Mouse (Mus musculus) E14TG2a.4 (cell line): ENCODE results near the gene Sox5.

Experiments
- H3K27me3 ChIP-seq: 2 replicates; pipeline ENCODE4 v1.6.1; 2014; ENCODE audit warnings: low read length, control low read depth; ENCODE audit not compliant: insufficient read depth
- H3K36me3 ChIP-seq: 2 replicates; pipeline ENCODE4 v1.6.1; 2014; ENCODE audit warnings: low read length, control low read depth; ENCODE audit not compliant: insufficient read depth
- H3K4me1 ChIP-seq: replicated peaks from 2 replicates; pipeline ENCODE4 v1.6.1; 2014; ENCODE audit warnings: low read depth, low read length, control low read depth
- H3K4me3 ChIP-seq: replicated peaks from 2 replicates; pipeline ENCODE4 v1.5.1; 2014; ENCODE audit warnings: mild to moderate bottlenecking, low read length
- H3K9me3 ChIP-seq: 2 replicates; pipeline ENCODE4 v1.6.1; 2014; ENCODE audit warnings: low read length, control low read depth
- CTCF ChIP-seq: conservative IDR thresholded peaks from 2 replicates; pipeline ENCODE4 v1.5.1; 2014; ENCODE audit warnings: low read length
- NANOG ChIP-seq: IDR thresholded peaks from 2 replicates; pipeline ENCODE4 v1.6.1; 2014; ENCODE audit warnings: borderline replicate concordance, low read length, mixed read lengths
- POU5F1 ChIP-seq: IDR thresholded peaks from 2 replicates; pipeline ENCODE4 v1.6.1; 2014; ENCODE audit warnings: low read length, borderline replicate concordance

The Sox5 gene

GRCm38 (mm10) chr6:143948071-143948470 lies 833.7 kb downstream of the Sox5 start:
- Histone ChIP-seq H3K4me1 (peaks cover 11% of the 10 kb centered on the region), H3K27me3 (no peaks in the 10 kb centered on the region), H3K36me3 (no peaks in the 10 kb centered on the region), H3K4me3 (no peak overlapping the region), H3K9me3 (peaks cover 1% of the 10 kb centered on the region)
- TF ChIP-seq CTCF, result no peak
- no peak for TF ChIP-seq NANOG
- no peak for TF ChIP-seq POU5F1

DNA sequence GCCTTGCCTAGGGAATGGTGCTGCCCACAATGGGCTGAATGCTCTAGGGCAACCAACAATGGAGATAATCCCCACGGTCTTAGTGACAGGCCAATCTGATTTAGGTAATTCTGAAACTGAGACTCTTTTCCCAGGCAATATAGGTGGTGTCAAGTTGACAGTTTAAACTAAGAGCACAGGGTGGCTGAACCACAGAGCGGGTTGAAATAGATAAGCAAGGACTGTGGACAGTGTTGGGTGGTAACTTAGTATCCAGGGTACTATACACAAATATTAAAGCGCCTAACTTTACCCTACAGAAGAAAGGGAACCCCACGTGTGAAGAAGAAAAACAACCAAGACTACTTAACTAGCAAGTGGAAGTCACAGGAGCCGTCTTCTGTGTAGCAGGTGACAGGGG lies 838.7 kb downstream of the Sox5 start:
- no peak for TF ChIP-seq POU5F1
- peaks cover 5% of the 10 kb centered on the region for H3K9me3 ChIP-seq
- no peaks in the 10 kb centered on the region for H3K36me3 ChIP-seq
- no peak overlapping the region for H3K4me3 ChIP-seq
- peaks cover 18% of the 10 kb centered on the region for H3K4me1 ChIP-seq
- no peaks in the 10 kb centered on the region for H3K27me3 ChIP-seq

- no peak overlapping the region for H3K4me3 ChIP-seq
- peaks cover 5% of the 10 kb centered on the region for H3K9me3 ChIP-seq
- H3K4me1 ChIP-seq, result peaks cover 18% of the 10 kb centered on the region
- no peaks in the 10 kb centered on the region for H3K27me3 ChIP-seq
- TF ChIP-seq CTCF, result no peak
- peak; percentile 38; the same call in 1 of the 2 replicates for TF ChIP-seq NANOG
- H3K36me3 ChIP-seq, result no peaks in the 10 kb centered on the region
Measured at GRCm38 (mm10) chr6:143941291-143941785, 840.4 kb downstream of the Sox5 start.

- Histone ChIP-seq H3K27me3 (no peaks in the 10 kb centered on the region), H3K4me3 (no peak overlapping the region), H3K36me3 (no peaks in the 10 kb centered on the region), H3K9me3 (no peaks in the 10 kb centered on the region), H3K4me1 (no peaks in the 10 kb centered on the region)
- TF ChIP-seq POU5F1 (no peak), CTCF (no peak), NANOG (no peak)
Measured at GRCm38 (mm10) chr6:143923146-143923545, 858.6 kb downstream of the Sox5 start.

DNA sequence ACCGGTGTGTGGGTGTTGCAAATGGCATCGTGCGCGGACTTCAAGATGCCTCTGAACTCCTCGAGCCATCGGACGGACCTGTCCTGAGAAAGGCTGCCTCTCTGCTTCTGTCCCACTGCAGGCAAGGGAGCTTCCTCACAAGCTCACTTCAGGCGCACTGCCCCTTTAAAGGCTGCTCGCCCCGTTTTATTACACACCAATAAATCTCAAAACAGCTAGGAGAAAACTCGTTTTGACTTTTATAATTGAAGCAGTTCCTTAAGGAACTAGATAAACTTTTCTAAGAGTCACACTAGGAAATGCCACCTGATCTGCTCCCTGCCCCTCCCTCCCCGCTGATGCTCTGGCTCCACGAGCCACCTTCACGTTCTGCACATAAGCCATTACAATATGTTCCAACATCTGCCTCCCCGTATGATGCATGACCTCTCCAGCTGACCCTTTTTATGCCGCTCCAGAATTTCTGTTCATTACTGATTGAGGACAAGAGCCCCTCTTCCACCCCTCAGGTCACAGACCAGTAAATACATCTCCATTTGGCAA lies 863.3 kb downstream of the Sox5 start:
- Histone ChIP-seq H3K4me1 (no peaks in the 10 kb centered on the region), H3K4me3 (no peak overlapping the region)
- TF ChIP-seq NANOG, result no peak
- no peak for TF ChIP-seq CTCF
- no peak for TF ChIP-seq POU5F1

GRCm38 (mm10) chr6:143916152-143916735 lies 865.5 kb downstream of the Sox5 start:
- 0 out of 2 replicates have a peak, but pooled peaks cover 5% of the 10 kb centered on the region for H3K9me3 ChIP-seq
- no peak overlapping the region for H3K4me3 ChIP-seq
- H3K36me3 ChIP-seq, result no peaks in the 10 kb centered on the region
- TF ChIP-seq NANOG (no peak), CTCF (no peak), POU5F1 (no peak)
- H3K4me1 ChIP-seq, result no peaks in the 10 kb centered on the region
- no peaks in the 10 kb centered on the region for H3K27me3 ChIP-seq

More for the DNA sequence above, 863.3 kb downstream of the Sox5 start:
- Histone ChIP-seq H3K36me3 (no peaks in the 10 kb centered on the region), H3K9me3 (0 out of 2 replicates have a peak, but pooled peaks cover 5% of the 10 kb centered on the region), H3K27me3 (no peaks in the 10 kb centered on the region)

DNA sequence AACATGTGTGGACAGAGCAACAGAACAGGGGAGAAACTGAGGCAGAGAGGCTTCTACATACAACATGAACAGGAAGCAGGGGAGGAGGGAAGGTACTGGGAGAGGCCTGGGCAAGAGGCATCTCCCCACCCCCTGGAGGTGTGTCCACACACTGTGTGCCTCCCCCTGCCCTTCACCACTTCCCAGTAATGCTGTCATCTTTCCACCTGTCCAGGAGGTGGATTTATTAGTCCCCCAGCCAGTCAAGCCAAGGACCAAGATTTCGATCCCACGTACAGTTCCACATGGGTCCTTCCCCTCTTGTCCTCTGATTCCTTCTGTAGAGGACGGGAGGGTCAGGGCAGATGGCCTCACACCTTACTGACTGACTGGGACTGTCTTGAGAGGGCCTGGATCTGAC lies 866.1 kb downstream of the Sox5 start:
- Histone ChIP-seq H3K9me3 (0 out of 2 replicates have a peak, but pooled peaks cover 5% of the 10 kb centered on the region), H3K36me3 (no peaks in the 10 kb centered on the region), H3K4me3 (no peak overlapping the region), H3K4me1 (peaks cover 5% of the 10 kb centered on the region; the same call in 1 of the 2 replicates), H3K27me3 (no peaks in the 10 kb centered on the region)
- TF ChIP-seq CTCF (no peak), POU5F1 (no peak), NANOG (no peak)

DNA sequence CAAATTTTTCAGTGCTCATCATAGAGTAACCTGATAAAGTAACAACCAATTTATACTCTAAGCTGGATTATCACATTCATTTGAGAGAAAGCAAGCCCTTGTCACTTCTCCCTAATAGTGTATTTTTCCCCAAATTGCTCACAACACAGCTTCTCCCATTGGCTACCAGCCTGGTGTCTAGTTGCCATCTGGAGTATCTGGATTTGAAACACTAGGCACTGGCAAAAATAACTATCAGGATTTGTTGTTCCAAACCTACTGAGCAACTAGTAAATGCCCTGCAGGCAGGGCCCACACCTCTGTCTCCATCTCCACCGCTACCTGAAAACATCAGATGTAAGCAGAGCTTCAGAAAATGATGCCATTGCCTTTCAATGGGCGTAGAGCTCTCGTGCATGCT lies 869.5 kb downstream of the Sox5 start:
- TF ChIP-seq POU5F1 (no peak), CTCF (no peak), NANOG (no peak)

GRCm38 (mm10) chr6:143904693-143905031 lies 877.1 kb downstream of the Sox5 start:
- Histone ChIP-seq H3K36me3 (no peaks in the 10 kb centered on the region), H3K4me1 (no peaks in the 10 kb centered on the region)

More for the DNA sequence above, 869.5 kb downstream of the Sox5 start:
- Histone ChIP-seq H3K4me3 (no peak overlapping the region), H3K4me1 (peaks cover 6% of the 10 kb centered on the region; the same call in 1 of the 2 replicates), H3K36me3 (no peaks in the 10 kb centered on the region), H3K27me3 (no peaks in the 10 kb centered on the region), H3K9me3 (0 out of 2 replicates have a peak, but pooled peaks cover 5% of the 10 kb centered on the region)

More at GRCm38 (mm10) chr6:143904693-143905031, 877.1 kb downstream of the Sox5 start:
- H3K9me3 ChIP-seq, result no peaks in the 10 kb centered on the region
- no peak overlapping the region for H3K4me3 ChIP-seq
- no peak for TF ChIP-seq NANOG
- TF ChIP-seq CTCF, result no peak
- TF ChIP-seq POU5F1, result no peak
- H3K27me3 ChIP-seq, result no peaks in the 10 kb centered on the region
